Mouse (Mus musculus): ENCODE measurements around the gene Defb10. TPM values are rescaled to one million over a fixed set of nuclear protein-coding genes. Genes with fewer than 3 reads are reported as not detected.

Defb10 gene
- polyA plus RNA-seq (2015; fragmentation: Illumina TruSeq; extraction: RNeasy Lipid Tissue Mini Kit (QIAGEN cat#74804); ENCODE audit: low read depth, low replicate concordance): not detected

DNA sequence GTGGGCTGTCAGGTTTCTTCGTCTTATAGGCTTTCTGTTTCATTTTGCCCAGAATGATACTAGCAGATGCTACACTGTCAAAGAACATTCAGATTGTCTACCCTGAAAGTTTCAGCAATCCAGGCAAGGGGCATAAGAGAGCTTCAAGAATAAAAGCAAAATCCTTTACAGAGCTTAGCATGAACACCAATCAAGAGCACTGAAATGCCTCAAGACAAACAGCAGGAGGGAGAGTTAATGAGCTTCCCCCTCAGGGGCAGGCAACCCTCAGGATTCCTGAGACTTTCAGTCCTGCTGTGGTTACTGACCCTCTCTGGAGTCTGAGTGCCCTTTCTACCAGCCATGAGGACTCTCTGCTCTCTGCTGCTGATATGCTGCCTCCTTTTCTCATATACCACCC is at the start of gene Defb10:
Gene Defb10, plus strand, starts transcription at position 316 of the 400 bp plus-strand sequence.

DNA sequence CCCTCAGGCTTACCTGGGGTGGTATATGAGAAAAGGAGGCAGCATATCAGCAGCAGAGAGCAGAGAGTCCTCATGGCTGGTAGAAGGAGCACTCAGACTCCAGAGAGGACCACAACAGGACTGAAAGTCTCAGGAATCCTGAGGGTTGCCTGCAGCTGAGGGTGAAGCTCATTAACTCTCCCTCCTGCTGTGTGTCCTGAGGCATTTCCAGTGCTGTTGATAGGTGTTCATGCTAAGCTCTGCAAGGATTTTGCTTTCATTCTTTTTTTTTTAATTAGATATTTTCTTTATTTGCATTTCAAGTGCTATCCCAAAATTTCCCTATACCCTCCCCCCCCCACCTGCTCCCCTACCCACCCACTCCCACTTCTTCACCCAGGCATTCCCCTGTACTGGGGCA is 26.6 kb downstream of the Defb10 start, which contains the start of gene Defb9:
Gene Defb9, minus strand, starts transcription at position 101 of the 400 bp plus-strand sequence.

DNA sequence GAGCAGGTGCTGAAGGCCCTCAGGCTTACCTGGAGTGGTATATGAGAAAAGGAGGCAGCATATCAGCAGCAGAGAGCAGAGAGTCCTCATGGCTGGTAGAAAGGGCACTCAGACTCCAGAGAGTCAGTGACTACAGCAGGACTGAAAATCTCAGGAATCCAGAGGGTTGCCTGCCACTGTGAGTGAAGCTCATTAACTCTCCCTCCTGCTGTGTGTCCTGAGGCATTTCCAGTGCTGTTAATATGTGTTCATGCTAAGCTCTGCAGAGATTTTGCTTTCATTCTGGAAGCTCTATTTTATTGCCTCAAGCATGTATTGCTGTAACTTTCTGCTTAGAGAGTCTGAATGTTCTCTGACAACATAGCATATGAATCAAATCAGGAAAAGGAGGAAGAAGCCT is 47.6 kb downstream of the Defb10 start, which contains the start of gene Defb11:
Gene Defb11, minus strand, starts transcription at position 123 of the 400 bp plus-strand sequence.

Other genes with a start within 250 kb of the Defb10 start
- gene Defa26, start 240.7 kb upstream of the Defb10 start, polyA plus RNA-seq (2015; fragmentation: Illumina TruSeq; extraction: RNeasy Lipid Tissue Mini Kit (QIAGEN cat#74804); ENCODE audit: low read depth, low replicate concordance): not detected
- gene Defa17, start 203.1 kb upstream of the Defb10 start, polyA plus RNA-seq (2015; fragmentation: Illumina TruSeq; extraction: RNeasy Lipid Tissue Mini Kit (QIAGEN cat#74804); ENCODE audit: low read depth, low replicate concordance): not detected
- not detected for gene Defa34, start 193.1 kb upstream of the Defb10 start, polyA plus RNA-seq (2015; fragmentation: Illumina TruSeq; extraction: RNeasy Lipid Tissue Mini Kit (QIAGEN cat#74804); ENCODE audit: low read depth, low replicate concordance)
- not detected for gene AY761184, start 155.3 kb upstream of the Defb10 start, polyA plus RNA-seq (2015; fragmentation: Illumina TruSeq; extraction: RNeasy Lipid Tissue Mini Kit (QIAGEN cat#74804); ENCODE audit: low read depth, low replicate concordance)
- not detected for gene Defa24, start 124.4 kb upstream of the Defb10 start, polyA plus RNA-seq (2015; fragmentation: Illumina TruSeq; extraction: RNeasy Lipid Tissue Mini Kit (QIAGEN cat#74804); ENCODE audit: low read depth, low replicate concordance)
- gene Defb50, start 35.4 kb upstream of the Defb10 start, polyA plus RNA-seq (2015; fragmentation: Illumina TruSeq; extraction: RNeasy Lipid Tissue Mini Kit (QIAGEN cat#74804); ENCODE audit: low read depth, low replicate concordance): not detected
- not detected for gene Defb2, start 19.0 kb upstream of the Defb10 start, polyA plus RNA-seq (2015; fragmentation: Illumina TruSeq; extraction: RNeasy Lipid Tissue Mini Kit (QIAGEN cat#74804); ENCODE audit: low read depth, low replicate concordance)
- not detected for gene Defb9, start 26.5 kb downstream of the Defb10 start, polyA plus RNA-seq (2015; fragmentation: Illumina TruSeq; extraction: RNeasy Lipid Tissue Mini Kit (QIAGEN cat#74804); ENCODE audit: low read depth, low replicate concordance)
- 3.0 TPM for gene Defb11, start 47.5 kb downstream of the Defb10 start, polyA plus RNA-seq (2015; fragmentation: Illumina TruSeq; extraction: RNeasy Lipid Tissue Mini Kit (QIAGEN cat#74804); ENCODE audit: low read depth, low replicate concordance)
- gene Defb15, start 73.8 kb downstream of the Defb10 start, polyA plus RNA-seq (2015; fragmentation: Illumina TruSeq; extraction: RNeasy Lipid Tissue Mini Kit (QIAGEN cat#74804); ENCODE audit: low read depth, low replicate concordance): not detected
- not detected for gene Defb35, start 79.5 kb downstream of the Defb10 start, polyA plus RNA-seq (2015; fragmentation: Illumina TruSeq; extraction: RNeasy Lipid Tissue Mini Kit (QIAGEN cat#74804); ENCODE audit: low read depth, low replicate concordance)
- not detected for gene Defb13, start 87.9 kb downstream of the Defb10 start, polyA plus RNA-seq (2015; fragmentation: Illumina TruSeq; extraction: RNeasy Lipid Tissue Mini Kit (QIAGEN cat#74804); ENCODE audit: low read depth, low replicate concordance)
- not detected for gene Fam90a1a, start 99.8 kb downstream of the Defb10 start, polyA plus RNA-seq (2015; fragmentation: Illumina TruSeq; extraction: RNeasy Lipid Tissue Mini Kit (QIAGEN cat#74804); ENCODE audit: low read depth, low replicate concordance)
- not detected for gene Ccdc70, start 110.9 kb downstream of the Defb10 start, polyA plus RNA-seq (2015; fragmentation: Illumina TruSeq; extraction: RNeasy Lipid Tissue Mini Kit (QIAGEN cat#74804); ENCODE audit: low read depth, low replicate concordance)
- 1.2 TPM for gene Atp7b, start 201.4 kb downstream of the Defb10 start, polyA plus RNA-seq (2015; fragmentation: Illumina TruSeq; extraction: RNeasy Lipid Tissue Mini Kit (QIAGEN cat#74804); ENCODE audit: low read depth, low replicate concordance)
- gene Alg11, start 201.8 kb downstream of the Defb10 start, polyA plus RNA-seq (2015; fragmentation: Illumina TruSeq; extraction: RNeasy Lipid Tissue Mini Kit (QIAGEN cat#74804); ENCODE audit: low read depth, low replicate concordance): 27.2 TPM

Measured in brain, adult 10 weeks (tissue).